ENCODE assay signal across 8 mouse cellular contexts in genomic region chr2:31087663-31088661, GRCm38 (mm10). TPM values are rescaled to one million over a fixed set of nuclear protein-coding genes. Genes with fewer than 3 reads are reported as not detected.
DNase-seq lines count a peak whose midpoint lies in the region; ATAC-seq and TF ChIP-seq lines count a peak whose summit lies in the region.

No protein-coding gene starts in this region.

- no peaks in the 10 kb centered on the region for H3K27me3 ChIP-seq in forebrain, embryonic 11.5 days (ENCODE audit: control insufficient read depth, insufficient read depth, low read length)
- H3K27me3 ChIP-seq in forebrain, embryonic 16.5 days (replicated peaks; ENCODE audit: control insufficient read depth, insufficient read depth, low read length), result no peaks in the 10 kb centered on the region
- no peaks in the 10 kb centered on the region for H3K27me3 ChIP-seq in ES-Bruce4 (ENCODE audit: control insufficient read depth, insufficient read depth, low read length, poor library complexity, severe bottlenecking)
- no peaks in the 10 kb centered on the region for H3K27me3 ChIP-seq in heart, postnatal 0 days (ENCODE audit: control insufficient read depth, insufficient read depth, low read length)

- 36% methylated on average over 11 of the region's 11 CpGs for WGBS in forebrain, embryonic 11.5 days
- WGBS in forebrain, embryonic 16.5 days, result 39% methylated on average over 11 of the region's 11 CpGs
- WGBS in heart, postnatal 0 days, result 35% methylated on average over 11 of the region's 11 CpGs

- H3K9me3 ChIP-seq in forebrain, embryonic 11.5 days (ENCODE audit: control insufficient read depth, low read length), result no peaks in the 10 kb centered on the region
- peaks cover 4% of the 10 kb centered on the region; the same call in 1 of the 2 replicates for H3K9me3 ChIP-seq in forebrain, embryonic 16.5 days (ENCODE audit: control insufficient read depth, low read length)
- peaks cover 5% of the 10 kb centered on the region; the same call in 1 of the 2 replicates for H3K9me3 ChIP-seq in ES-Bruce4 (replicated peaks; ENCODE audit: control insufficient read depth, insufficient read depth, low read length, poor library complexity, severe bottlenecking)
- H3K9me3 ChIP-seq in heart, postnatal 0 days (replicated peaks; ENCODE audit: control insufficient read depth, low read length), result peaks cover 4% of the 10 kb centered on the region; the same call in 1 of the 2 replicates

- TF ChIP-seq POLR2A in ES-Bruce4 (IDR thresholded peaks at IDR 0.05; ENCODE audit: insufficient read depth, low read length), result no peak

- no peak for DNase-seq in forebrain, embryonic 11.5 days (ENCODE audit: low spot score)
- peak; percentile 68 for DNase-seq in embryo, embryonic 11 days
- DNase-seq in heart, postnatal 0 days (ENCODE audit: low spot score), result peak; percentile 30
- DNase-seq in layer of hippocampus, adult 9-10 months (ENCODE audit: low spot score), result peak; percentile 35
- DNase-seq in lung, postnatal 4 days, result peak; percentile 56 to 77
- peak; percentile 38 for DNase-seq in yolk sac, embryonic 10.5 days (ENCODE audit: low spot score)

- peak overlapping the region; percentile 31 for H3K27ac ChIP-seq in forebrain, embryonic 11.5 days (ENCODE audit: low read depth, low read length)
- no peak overlapping the region for H3K27ac ChIP-seq in forebrain, embryonic 16.5 days (ENCODE audit: low read length)
- peak overlapping the region; percentile 89 for H3K27ac ChIP-seq in ES-Bruce4 (ENCODE audit: insufficient read depth, low read length)
- peak overlapping the region; percentile 74 for H3K27ac ChIP-seq in heart, postnatal 0 days (ENCODE audit: low read depth)

- peaks cover 2% of the 10 kb centered on the region for H3K36me3 ChIP-seq in forebrain, embryonic 11.5 days (ENCODE audit: control insufficient read depth, insufficient read depth, low read length)
- H3K36me3 ChIP-seq in forebrain, embryonic 16.5 days (ENCODE audit: control insufficient read depth, insufficient read depth), result no peaks in the 10 kb centered on the region
- no peaks in the 10 kb centered on the region for H3K36me3 ChIP-seq in ES-Bruce4 (ENCODE audit: control insufficient read depth, insufficient read depth, low read length, poor library complexity, severe bottlenecking)
- H3K36me3 ChIP-seq in heart, postnatal 0 days (replicated peaks; ENCODE audit: control insufficient read depth, insufficient read depth, low read length), result peaks cover 16% of the 10 kb centered on the region

- peaks cover 13% of the 10 kb centered on the region for H3K4me1 ChIP-seq in forebrain, embryonic 11.5 days (replicated peaks; ENCODE audit: control insufficient read depth, insufficient read depth, low read length)
- peaks cover 11% of the 10 kb centered on the region for H3K4me1 ChIP-seq in forebrain, embryonic 16.5 days (replicated peaks; ENCODE audit: control insufficient read depth, insufficient read depth, low read length)
- H3K4me1 ChIP-seq in ES-Bruce4 (ENCODE audit: control insufficient read depth, insufficient read depth, low read length), result peaks cover 25% of the 10 kb centered on the region
- H3K4me1 ChIP-seq in heart, postnatal 0 days (ENCODE audit: control insufficient read depth, insufficient read depth), result peaks cover 11% of the 10 kb centered on the region; the same call in 1 of the 2 replicates

- H3K9ac ChIP-seq in forebrain, embryonic 11.5 days (ENCODE audit: low read length), result no peak overlapping the region
- H3K9ac ChIP-seq in forebrain, embryonic 16.5 days (replicated peaks; ENCODE audit: low read depth, low read length), result no peak overlapping the region
- H3K9ac ChIP-seq in ES-Bruce4 (ENCODE audit: low read depth, poor library complexity, severe bottlenecking), result no peak overlapping the region
- no peak overlapping the region for H3K9ac ChIP-seq in heart, postnatal 0 days (replicated peaks; ENCODE audit: low read depth, low read length)

- no peak overlapping the region for H3K4me3 ChIP-seq in forebrain, embryonic 11.5 days (ENCODE audit: low read depth, low read length)
- no peak overlapping the region for H3K4me3 ChIP-seq in forebrain, embryonic 16.5 days (replicated peaks; ENCODE audit: low read length)
- H3K4me3 ChIP-seq in ES-Bruce4 (ENCODE audit: low read depth, low read length), result no peak overlapping the region; the same call in 1 of the 2 replicates
- no peak overlapping the region for H3K4me3 ChIP-seq in heart, postnatal 0 days (ENCODE audit: low read depth, low read length)

- ATAC-seq in forebrain, embryonic 11.5 days (replicated peaks; ENCODE audit: low FRiP score), result no peak
- no peak for ATAC-seq in forebrain, embryonic 16.5 days
- peak; percentile 54 for ATAC-seq in heart, postnatal 0 days (ENCODE audit: insufficient read depth, low read depth)

- no peak overlapping the region for H3K4me2 ChIP-seq in forebrain, embryonic 11.5 days (ENCODE audit: low read depth, low read length, severe bottlenecking)
- no peak overlapping the region for H3K4me2 ChIP-seq in forebrain, embryonic 16.5 days (ENCODE audit: low read length)
- 0 out of 2 replicates have a peak overlapping the region, but pooled peaks have one; percentile 5 for H3K4me2 ChIP-seq in heart, postnatal 0 days (ENCODE audit: low read depth, low read length)

- TF ChIP-seq EP300 in ES-Bruce4 (IDR thresholded peaks at IDR 0.05; ENCODE audit: insufficient read depth, low read depth, low read length), result peak; percentile 93
- no peak for TF ChIP-seq EP300 in heart, postnatal 0 days (IDR thresholded peaks at IDR 0.05; ENCODE audit: low read depth)

- TF ChIP-seq CTCF in ES-Bruce4 (IDR thresholded peaks at IDR 0.05; ENCODE audit: low read depth, low read length), result no peak
- TF ChIP-seq CTCF in heart, postnatal 0 days (IDR thresholded peaks at IDR 0.05; ENCODE audit: low read depth), result no peak

RNA-seq across cellular contexts. Expression of gene Fnbp1, which starts 53.8 kb away (rescaled TPM):
- 15.9 and 17.3 TPM in 2 replicates for polyA plus RNA-seq in forebrain, embryonic 11.5 days (2014; fragmentation: Nextera tagmentation; extraction: Ambion mirVana)
- 19.7 and 23.2 TPM in 2 replicates for polyA plus RNA-seq in forebrain, embryonic 16.5 days (2015; fragmentation: Nextera tagmentation; extraction: Ambion mirVana)
- polyA plus RNA-seq in ES-Bruce4 (2011; ENCODE audit: insufficient read depth, insufficient read length, low read depth, missing spikeins), result 77.7 and 84.7 TPM in 2 replicates
- total RNA-seq in heart, postnatal 0 days (2014; rRNA removed; ENCODE audit: low replicate concordance), result 6.4 and 7.7 TPM in 2 replicates
- 10.0 and 11.4 TPM in 2 replicates for polyA plus RNA-seq in heart, postnatal 0 days (2015; fragmentation: Nextera tagmentation; extraction: Ambion mirVana)
